ENCODE assay signal across 8 mouse cellular contexts in the genomic region with DNA sequence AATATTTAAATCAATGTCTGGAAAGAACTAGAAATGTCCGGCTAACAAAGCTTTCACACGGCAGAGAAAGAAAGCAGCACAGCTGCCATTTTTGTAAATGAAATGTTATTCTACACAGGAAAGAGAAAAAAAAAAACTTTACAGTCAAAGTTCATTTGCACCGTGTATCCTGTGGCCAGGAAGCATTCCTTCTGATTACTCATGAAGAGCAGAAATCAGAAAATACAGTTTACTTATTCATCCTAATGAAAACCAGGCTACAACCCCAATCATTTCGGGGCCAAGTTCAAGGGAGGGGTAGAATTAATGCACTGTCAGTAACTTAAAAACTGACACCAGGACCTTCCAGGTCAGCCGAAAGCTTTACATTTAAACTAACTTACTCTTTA. TPM values are rescaled to one million over a fixed set of nuclear protein-coding genes. Genes with fewer than 3 reads are reported as not detected.
DNase-seq lines count a peak whose midpoint lies in the region; ATAC-seq and TF ChIP-seq lines count a peak whose summit lies in the region.

No protein-coding gene starts in this region.

- H3K9ac ChIP-seq in MEL (ENCODE audit: control insufficient read depth, low read depth, low read length, poor library complexity, severe bottlenecking): peak overlapping the region; percentile 97
- no peak overlapping the region for H3K9ac ChIP-seq in hindbrain, embryonic 12.5 days

- no peak for ATAC-seq in hindbrain, embryonic 12.5 days (ENCODE audit: low FRiP score)

- peak overlapping the region; percentile 75 for H3K4me2 ChIP-seq in hindbrain, embryonic 12.5 days (replicated peaks)

- H3K4me3 ChIP-seq in heart, embryonic 10.5 days: peak overlapping the region; percentile 97
- peak overlapping the region; percentile 84 to 91 for H3K4me3 ChIP-seq in MEL (ENCODE audit: control insufficient read depth in 1 of 2, insufficient read depth in 1 of 2, low read depth in 2 of 2, low read length in 2 of 2)
- H3K4me3 ChIP-seq in hindbrain, embryonic 12.5 days: peak overlapping the region; percentile 58
- peak overlapping the region; percentile 68 for H3K4me3 ChIP-seq in midbrain, embryonic 10.5 days

- no peaks in the 10 kb centered on the region for H3K36me3 ChIP-seq in heart, embryonic 10.5 days
- H3K36me3 ChIP-seq in MEL (ENCODE audit: control insufficient read depth in 1 of 2, insufficient read depth in 2 of 2, low read length in 2 of 2): peaks cover 12 to 49% of the 10 kb centered on the region in 2 experiments
- H3K36me3 ChIP-seq in hindbrain, embryonic 12.5 days: no peaks in the 10 kb centered on the region
- no peaks in the 10 kb centered on the region for H3K36me3 ChIP-seq in midbrain, embryonic 10.5 days

- TF ChIP-seq CTCF in MEL (IDR thresholded peaks at IDR 0.05 in 2 of 3, conservative IDR thresholded peaks at IDR 0.05 in 1 of 3; ENCODE audit: control insufficient read depth in 1 of 3, insufficient read depth in 1 of 3, low read depth in 2 of 3, low read length in 3 of 3, poor library complexity in 1 of 3, severe bottlenecking in 1 of 3): no peak

- peak overlapping the region; percentile 99 for H3K27ac ChIP-seq in heart, embryonic 10.5 days
- peak overlapping the region; percentile 92 for H3K27ac ChIP-seq in MEL (ENCODE audit: control insufficient read depth, low read depth, low read length)
- H3K27ac ChIP-seq in hindbrain, embryonic 12.5 days: no peak overlapping the region
- H3K27ac ChIP-seq in midbrain, embryonic 10.5 days (replicated peaks): peak overlapping the region; percentile 94

- H3K4me1 ChIP-seq in heart, embryonic 10.5 days: peaks cover 69% of the 10 kb centered on the region
- H3K4me1 ChIP-seq in MEL (ENCODE audit: control insufficient read depth in 1 of 2, insufficient read depth in 2 of 2, low read length in 2 of 2): peaks cover 13 to 30% of the 10 kb centered on the region in 2 experiments
- peaks cover 30% of the 10 kb centered on the region for H3K4me1 ChIP-seq in hindbrain, embryonic 12.5 days
- H3K4me1 ChIP-seq in midbrain, embryonic 10.5 days: peaks cover 84% of the 10 kb centered on the region

- H3K79me2 ChIP-seq in MEL (ENCODE audit: control insufficient read depth, insufficient read depth, low read length, poor library complexity): peaks cover 68% of the 10 kb centered on the region

- TF ChIP-seq EP300 in MEL (IDR thresholded peaks at IDR 0.05; ENCODE audit: low read depth in 1 of 2, low read length in 2 of 2): no peak

- no peak for TF ChIP-seq RAD21 in MEL (IDR thresholded peaks at IDR 0.05; ENCODE audit: low read depth, low read length)

- WGBS in heart, embryonic 10.5 days: 42% methylated on average over 5 of the region's 5 CpGs
- 42% methylated on average over 5 of the region's 5 CpGs for WGBS in hindbrain, embryonic 12.5 days
- WGBS in midbrain, embryonic 10.5 days: 62% methylated on average over 5 of the region's 5 CpGs

- no peak for TF ChIP-seq POLR2A in MEL (IDR thresholded peaks at IDR 0.05; ENCODE audit: control insufficient read depth in 1 of 2, insufficient read depth in 1 of 2, low read depth in 1 of 2, low read length in 2 of 2, poor library complexity in 1 of 2)

- no peaks in the 10 kb centered on the region for H3K9me3 ChIP-seq in heart, embryonic 10.5 days
- no peaks in the 10 kb centered on the region for H3K9me3 ChIP-seq in MEL (replicated peaks; ENCODE audit: insufficient read depth, low read length)
- no peaks in the 10 kb centered on the region for H3K9me3 ChIP-seq in hindbrain, embryonic 12.5 days (replicated peaks)
- H3K9me3 ChIP-seq in midbrain, embryonic 10.5 days (replicated peaks): no peaks in the 10 kb centered on the region

- no peaks in the 10 kb centered on the region for H3K27me3 ChIP-seq in heart, embryonic 10.5 days (ENCODE audit: insufficient read depth, poor library complexity, severe bottlenecking)
- H3K27me3 ChIP-seq in MEL (ENCODE audit: control insufficient read depth in 1 of 2, insufficient read depth in 2 of 2, low read length in 2 of 2): no peaks in the 10 kb centered on the region
- H3K27me3 ChIP-seq in hindbrain, embryonic 12.5 days: no peaks in the 10 kb centered on the region
- H3K27me3 ChIP-seq in midbrain, embryonic 10.5 days (ENCODE audit: low read depth, poor library complexity, severe bottlenecking): no peaks in the 10 kb centered on the region

- intact Hi-C loops in heart, postnatal 25 days (cut with DNase I): loop anchor here (2.0 kb wide), 1 partner anchor 92 kb away; no protein-coding TSS in a partner anchor

- no peak for DNase-seq in heart, embryonic 10.5 days (ENCODE audit: low spot score)
- DNase-seq in heart, postnatal 25 days (ENCODE audit: low spot score): no peak
- peak; percentile 48 for DNase-seq in MEL (ENCODE audit: low read depth, low spot score)
- DNase-seq in midbrain, embryonic 10.5 days (ENCODE audit: low spot score): no peak
- no peak for DNase-seq in adrenal gland, postnatal 14 days
- DNase-seq in cerebellum, adult 18-20 months: no peak
- no peak for DNase-seq in right cerebral cortex, adult 2 months (ENCODE audit: low spot score in 2 of 2)

TF ChIP-seq in MEL, 35 proteins besides CTCF, POLR2A, EP300 and RAD21:
- TF ChIP-seq CHD1 (IDR thresholded peaks at IDR 0.05; ENCODE audit: low read depth, low read length): no peak
- no peak for TF ChIP-seq BHLHE40 (IDR thresholded peaks at IDR 0.05; ENCODE audit: borderline replicate concordance, low read depth, low read length)
- TF ChIP-seq USF2 (IDR thresholded peaks at IDR 0.05; ENCODE audit: borderline replicate concordance in 1 of 2, insufficient read depth in 1 of 2, low read depth in 1 of 2, low read length in 2 of 2): no peak
- TF ChIP-seq UBTF (IDR thresholded peaks at IDR 0.05; ENCODE audit: borderline replicate concordance, insufficient read depth, low read depth, low read length): no peak
- no peak for TF ChIP-seq HCFC1 (IDR thresholded peaks at IDR 0.05; ENCODE audit: low read depth, low read length)
- no peak for TF ChIP-seq ELF1 (IDR thresholded peaks at IDR 0.05; ENCODE audit: low read depth, low read length)
- no peak for TF ChIP-seq MYB (IDR thresholded peaks at IDR 0.05; ENCODE audit: low read depth, low read length)
- no peak for TF ChIP-seq KAT2A (conservative IDR thresholded peaks at IDR 0.05; ENCODE audit: low read depth, low read length)
- TF ChIP-seq NRF1 (IDR thresholded peaks at IDR 0.05; ENCODE audit: insufficient read depth, low read depth, low read length, poor library complexity, severe bottlenecking): no peak
- TF ChIP-seq POLR2AphosphoS5 (IDR thresholded peaks at IDR 0.05; ENCODE audit: borderline replicate concordance, low read depth, low read length): no peak

RNA-seq across cellular contexts. Expression of gene Nfe2l2, which starts 1.9 kb away (rescaled TPM):
- 42.8 and 45.0 TPM in 2 replicates for polyA plus RNA-seq in heart, embryonic 10.5 days (2016; fragmentation: Nextera tagmentation; extraction: Ambion mirVana)
- total RNA-seq in heart, postnatal 25 days (2021): 10 to 100 TPM; 56.8 to 72.0 TPM
- total RNA-seq in MEL (2012; rRNA removed): 33.2 and 42.1 TPM in 2 replicates
- polyA plus RNA-seq in MEL (2012; ENCODE audit: insufficient read depth in 1 of 2, insufficient read length in 2 of 2, low read depth in 1 of 2, low replicate concordance in 2 of 2, missing spikeins in 1 of 2): 10 to 100 TPM in 1 of 2 experiments, not detected in 1; 59.1 TPM
- polyA plus RNA-seq in hindbrain, embryonic 12.5 days (2016; fragmentation: Nextera tagmentation; extraction: Ambion mirVana): 20.0 and 20.5 TPM in 2 replicates
- 25.8 and 27.7 TPM in 2 replicates for polyA plus RNA-seq in midbrain, embryonic 10.5 days (2016; fragmentation: Nextera tagmentation; extraction: Ambion mirVana)
- 93.6 and 103 TPM in 2 replicates for total RNA-seq in adrenal gland, postnatal 14 days (2021)

RNA-seq across cellular contexts. Expression of gene Hnrnpa3, which starts 43.5 kb away (rescaled TPM):
- 188 and 209 TPM in 2 replicates for polyA plus RNA-seq in heart, embryonic 10.5 days (2016; fragmentation: Nextera tagmentation; extraction: Ambion mirVana)
- total RNA-seq in heart, postnatal 25 days (2021): 100 to 1,000 TPM; 159 to 193 TPM
- total RNA-seq in MEL (2012; rRNA removed): 126 and 171 TPM in 2 replicates
- 100 to 1,000 TPM; 342 to 437 TPM for polyA plus RNA-seq in MEL (2012; ENCODE audit: insufficient read depth in 1 of 2, insufficient read length in 2 of 2, low read depth in 1 of 2, low replicate concordance in 2 of 2, missing spikeins in 1 of 2)
- 352 and 360 TPM in 2 replicates for polyA plus RNA-seq in hindbrain, embryonic 12.5 days (2016; fragmentation: Nextera tagmentation; extraction: Ambion mirVana)
- 337 and 348 TPM in 2 replicates for polyA plus RNA-seq in midbrain, embryonic 10.5 days (2016; fragmentation: Nextera tagmentation; extraction: Ambion mirVana)
- total RNA-seq in adrenal gland, postnatal 14 days (2021): 509 and 538 TPM in 2 replicates
